Mouse (Mus musculus) myocyte (in vitro differentiated cells): ENCODE results near the gene Ogt. TPM values are rescaled to one million over a fixed set of nuclear protein-coding genes. Genes with fewer than 3 reads are reported as not detected.

Source experiments
- H3K27me3 ChIP-seq: one replicate; pipeline ENCODE4 v1.6.1; 2011; ENCODE audit not compliant: control insufficient read depth, insufficient read depth, insufficient read length
- H3K36me3 ChIP-seq: one replicate; pipeline ENCODE4 v1.6.1; 2011; ENCODE audit not compliant: control insufficient read depth, insufficient read depth
- H3K4me2 ChIP-seq: one replicate; pipeline ENCODE4 v1.6.1; 2011; ENCODE audit warnings: low read depth, control low read depth
- H3K4me3 ChIP-seq: one replicate; pipeline ENCODE4 v1.5.1; 2011; ENCODE audit warnings: mild to moderate bottlenecking, control low read depth, moderate library complexity
- H3K79me2 ChIP-seq: one replicate; pipeline ENCODE4 v1.6.1; 2011; ENCODE audit not compliant: control insufficient read depth, insufficient read depth
- H3ac ChIP-seq: one replicate; pipeline ENCODE4 v1.6.1; 2011; ENCODE audit not compliant: control insufficient read depth, insufficient read length
- CEBPB ChIP-seq: IDR thresholded peaks from 2 replicates; pipeline ENCODE4 v1.6.1; 2011; ENCODE audit warnings: mild to moderate bottlenecking, moderate library complexity; ENCODE audit not compliant: poor library complexity, insufficient read depth, severe bottlenecking
- E2F4 ChIP-seq: IDR thresholded peaks from one replicate; pipeline ENCODE4 v1.6.1; 2011; ENCODE audit warnings: mild to moderate bottlenecking, control low read depth, moderate library complexity; ENCODE audit not compliant: insufficient read depth
- MAX ChIP-seq: IDR thresholded peaks from one replicate; pipeline ENCODE4 v1.6.1; 2011; ENCODE audit warnings: low read depth, mild to moderate bottlenecking, control low read depth
- MYOD1 ChIP-seq, 3 experiments: IDR thresholded peaks; one replicate each; pipeline ENCODE4 v1.6.1; 2011; ENCODE audit warnings: control low read depth in 2 of 3, low read depth in 2 of 3, mild to moderate bottlenecking in 2 of 3, moderate library complexity in 1 of 3; ENCODE audit not compliant: insufficient read length in 2 of 3, control insufficient read depth in 1 of 3
- MYOG ChIP-seq, 3 experiments: IDR thresholded peaks; one replicate each; pipeline ENCODE4 v1.6.1; 2011; ENCODE audit warnings: control low read depth in 2 of 3, low read depth in 2 of 3, mild to moderate bottlenecking in 2 of 3; ENCODE audit not compliant: insufficient read length in 2 of 3, control insufficient read depth in 1 of 3, insufficient read depth in 1 of 3
- POLR2A ChIP-seq: IDR thresholded peaks from one replicate; pipeline ENCODE4 v1.6.1; 2011; ENCODE audit warnings: low read depth, mild to moderate bottlenecking, control low read depth, moderate library complexity; ENCODE audit not compliant: insufficient read length
- POLR2AphosphoS2 ChIP-seq: IDR thresholded peaks from one replicate; pipeline ENCODE4 v1.6.1; 2011; ENCODE audit warnings: low read depth, control low read depth; ENCODE audit not compliant: insufficient read length
- REST ChIP-seq: IDR thresholded peaks from one replicate; pipeline ENCODE4 v1.6.1; 2011; ENCODE audit warnings: mild to moderate bottlenecking, control low read depth, moderate library complexity; ENCODE audit not compliant: insufficient read depth, insufficient read length
- SRF ChIP-seq: IDR thresholded peaks from one replicate; pipeline ENCODE4 v1.6.1; 2011; ENCODE audit warnings: low read depth; ENCODE audit not compliant: control insufficient read depth, insufficient read length
- TCF12 ChIP-seq: IDR thresholded peaks from one replicate; pipeline ENCODE4 v1.6.1; 2011; ENCODE audit warnings: mild to moderate bottlenecking, control low read depth; ENCODE audit not compliant: poor library complexity, insufficient read depth, severe bottlenecking
- TCF3 ChIP-seq: IDR thresholded peaks from one replicate; pipeline ENCODE4 v1.6.1; 2011; ENCODE audit warnings: low read depth, control low read depth; ENCODE audit not compliant: insufficient read length
- USF1 ChIP-seq: IDR thresholded peaks from one replicate; pipeline ENCODE4 v1.6.1; 2011; ENCODE audit warnings: low read depth, mild to moderate bottlenecking, control low read depth, moderate library complexity
- polyA plus RNA-seq: library from polyadenylated mRNA; unstranded; fragments of >200 nt; fragmentation: generic; extraction: Trizol; gene quantifications from one replicate; pipeline ENCODE4 v1.2.1, GENCODE M21; 2012; ENCODE audit warnings: missing spikeins

The Ogt gene
- polyA plus RNA-seq, 1 experiment = 33.5 TPM

DNA sequence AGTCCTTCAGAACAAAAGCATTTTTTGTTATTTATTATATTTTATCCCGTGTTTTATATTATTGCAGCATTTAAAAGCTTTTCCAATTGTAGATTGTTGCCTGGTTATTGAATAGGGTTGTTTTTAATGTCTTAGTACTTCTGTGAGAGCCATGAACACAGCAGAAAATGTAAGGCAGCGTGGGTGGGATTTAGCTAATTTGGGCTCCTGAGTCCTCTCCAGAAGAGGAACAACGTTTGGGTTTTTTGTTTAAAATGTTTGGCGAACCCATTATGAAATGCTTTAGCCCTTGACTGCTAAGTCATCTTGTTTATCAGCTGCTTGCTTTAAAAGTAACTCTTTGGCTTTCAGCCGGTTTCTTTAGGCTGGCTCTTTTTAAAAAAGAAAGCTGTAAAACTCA, 2.2 kb downstream of the Ogt start:
- H3K79me2 ChIP-seq = peaks cover 70% of the 10 kb centered on the region
- peak overlapping the region; percentile 78 for H3K4me2 ChIP-seq
- no peak overlapping the region for H3ac ChIP-seq
- H3K27me3 ChIP-seq = no peaks in the 10 kb centered on the region
- peak overlapping the region; percentile 78 for H3K4me3 ChIP-seq
- peaks cover 7% of the 10 kb centered on the region for H3K36me3 ChIP-seq
- TF ChIP-seq MYOG (IDR thresholded peaks at IDR 0.05; ENCODE audit: control insufficient read depth in 1 of 3, insufficient read depth in 1 of 3, insufficient read length in 2 of 3, low read depth in 2 of 3) = no peak
- no peak for TF ChIP-seq POLR2A
- no peak for TF ChIP-seq MYOD1 (IDR thresholded peaks at IDR 0.05; ENCODE audit: control insufficient read depth in 1 of 3, insufficient read length in 2 of 3, low read depth in 2 of 3)
- no peak for TF ChIP-seq POLR2AphosphoS2
- no peak for TF ChIP-seq USF1
- no peak for TF ChIP-seq SRF
- no peak for TF ChIP-seq TCF3
- no peak for TF ChIP-seq REST
- TF ChIP-seq TCF12 = no peak
- no peak for TF ChIP-seq CEBPB
- no peak for TF ChIP-seq E2F4
- TF ChIP-seq MAX = no peak

DNA sequence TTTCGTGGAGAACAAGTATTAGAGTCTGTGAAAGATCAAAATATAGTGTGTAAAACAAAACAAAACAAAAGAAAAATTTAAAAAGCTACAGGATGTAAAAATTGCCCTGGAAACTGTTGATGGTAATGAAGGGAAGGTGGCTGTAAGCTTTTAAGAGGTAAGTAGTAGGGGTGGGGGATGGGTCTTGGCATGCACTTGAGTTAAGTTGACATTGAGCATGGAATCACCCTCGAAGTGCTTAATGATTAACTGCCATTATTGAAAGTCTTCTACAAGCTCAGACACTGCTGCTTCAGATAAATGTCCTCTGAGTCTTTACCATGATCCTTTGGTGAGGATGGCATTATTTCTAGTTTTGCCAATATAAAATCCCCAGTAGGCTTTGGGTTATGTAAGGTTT, 5.4 kb downstream of the Ogt start:
- Histone ChIP-seq H3K4me3 (no peak overlapping the region), H3K36me3 (peaks cover 7% of the 10 kb centered on the region), H3ac (no peak overlapping the region), H3K4me2 (no peak overlapping the region), H3K79me2 (peaks cover 97% of the 10 kb centered on the region), H3K27me3 (no peaks in the 10 kb centered on the region)
- TF ChIP-seq REST = no peak
- no peak for TF ChIP-seq CEBPB
- no peak for TF ChIP-seq E2F4
- no peak for TF ChIP-seq POLR2AphosphoS2
- no peak for TF ChIP-seq SRF
- TF ChIP-seq TCF12 = no peak
- no peak for TF ChIP-seq MYOD1 (IDR thresholded peaks at IDR 0.05; ENCODE audit: control insufficient read depth in 1 of 3, insufficient read length in 2 of 3, low read depth in 2 of 3)

DNA sequence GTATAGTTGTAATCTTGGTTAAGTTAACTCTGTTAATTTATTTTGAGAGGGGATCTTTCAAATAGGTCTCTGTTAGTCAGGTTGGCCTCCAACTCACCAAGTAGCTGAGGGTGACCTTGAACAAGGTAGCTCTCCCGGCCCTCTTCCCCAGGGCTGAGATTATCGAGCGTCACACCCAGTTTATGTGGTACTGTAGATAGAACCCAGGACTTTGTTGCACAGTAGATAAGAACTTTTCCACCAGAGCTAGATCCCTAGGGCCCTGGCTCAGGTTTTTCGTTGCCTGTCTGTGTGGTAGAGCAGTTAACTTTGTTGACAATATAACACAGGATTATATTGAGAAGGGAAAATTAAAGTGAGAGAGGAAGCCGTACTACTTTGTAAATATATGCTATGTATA, 6.8 kb downstream of the Ogt start:
- Histone ChIP-seq H3K4me2 (no peak overlapping the region), H3K27me3 (no peaks in the 10 kb centered on the region), H3K36me3 (peaks cover 12% of the 10 kb centered on the region), H3K4me3 (no peak overlapping the region), H3ac (no peak overlapping the region), H3K79me2 (peaks cover 96% of the 10 kb centered on the region)
- TF ChIP-seq E2F4 = no peak
- TF ChIP-seq TCF3 = no peak
- no peak for TF ChIP-seq CEBPB
- no peak for TF ChIP-seq TCF12
- no peak for TF ChIP-seq POLR2AphosphoS2
- TF ChIP-seq SRF = no peak
- TF ChIP-seq MAX = no peak
- TF ChIP-seq POLR2A = no peak
- TF ChIP-seq USF1 = no peak
- no peak for TF ChIP-seq REST
- TF ChIP-seq MYOD1 (IDR thresholded peaks at IDR 0.05; ENCODE audit: control insufficient read depth in 1 of 3, insufficient read length in 2 of 3, low read depth in 2 of 3) = no peak
- TF ChIP-seq MYOG (IDR thresholded peaks at IDR 0.05; ENCODE audit: control insufficient read depth in 1 of 3, insufficient read depth in 1 of 3, insufficient read length in 2 of 3, low read depth in 2 of 3) = no peak

DNA sequence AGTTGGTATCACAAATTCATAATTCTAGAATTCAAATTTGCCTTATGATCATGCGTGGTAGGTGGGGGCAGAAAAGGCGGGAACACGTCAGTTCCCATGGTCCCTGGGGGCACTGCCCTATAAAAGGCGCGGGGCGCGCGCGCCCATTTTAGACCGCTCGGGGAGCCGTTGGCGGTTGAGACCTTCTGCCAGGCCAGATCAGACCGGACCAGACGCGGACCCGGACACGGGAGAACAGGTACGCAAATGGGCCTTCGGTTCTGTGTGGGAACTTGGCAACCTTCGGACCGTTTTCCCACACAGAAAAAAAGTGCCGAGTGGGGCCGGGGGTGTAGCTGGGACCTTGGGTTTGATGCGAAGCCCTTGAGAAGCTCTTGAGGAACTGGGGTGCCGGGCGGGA, 55.8 kb downstream of the Ogt start:
- H3K79me2 ChIP-seq = no peaks in the 10 kb centered on the region

DNA sequence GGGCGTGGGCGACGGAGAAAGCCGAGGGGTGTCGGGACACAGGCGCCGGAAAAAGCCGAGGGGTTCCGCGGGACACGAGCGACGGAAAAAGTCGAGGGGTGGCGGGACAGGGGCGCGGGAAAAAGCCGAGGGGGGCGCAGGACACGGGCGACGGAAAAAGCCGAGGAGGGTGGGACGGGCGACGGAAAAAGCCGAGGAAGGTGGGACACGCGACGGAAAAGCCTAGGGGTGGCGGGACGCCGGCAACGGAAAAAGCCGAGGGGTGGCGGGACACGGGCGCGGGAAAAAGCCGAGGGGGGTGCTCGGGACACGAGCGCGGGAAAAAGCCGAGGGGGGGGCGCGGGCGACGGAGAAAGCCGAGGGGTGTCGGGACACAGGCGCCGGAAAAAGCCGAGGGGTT, 57.7 kb downstream of the Ogt start:
- H3K4me2 ChIP-seq = no peak overlapping the region
- no peaks in the 10 kb centered on the region for H3K36me3 ChIP-seq
- H3K27me3 ChIP-seq = no peaks in the 10 kb centered on the region
- no peak overlapping the region for H3K4me3 ChIP-seq
- TF ChIP-seq TCF12 (no peak), SRF (no peak), REST (no peak), MAX (no peak), USF1 (no peak), MYOG (IDR thresholded peaks at IDR 0.05; ENCODE audit: control insufficient read depth in 1 of 3, insufficient read depth in 1 of 3, insufficient read length in 2 of 3, low read depth in 2 of 3) (no peak), MYOD1 (IDR thresholded peaks at IDR 0.05; ENCODE audit: control insufficient read depth in 1 of 3, insufficient read length in 2 of 3, low read depth in 2 of 3) (no peak), TCF3 (no peak), CEBPB (no peak), E2F4 (no peak), POLR2A (no peak), POLR2AphosphoS2 (no peak)
- H3ac ChIP-seq = no peak overlapping the region
- no peaks in the 10 kb centered on the region for H3K79me2 ChIP-seq

More for the DNA sequence above, 55.8 kb downstream of the Ogt start:
- Histone ChIP-seq H3K27me3 (no peaks in the 10 kb centered on the region), H3K4me2 (no peak overlapping the region), H3K4me3 (no peak overlapping the region), H3K36me3 (no peaks in the 10 kb centered on the region), H3ac (no peak overlapping the region)
- TF ChIP-seq TCF12 (no peak), CEBPB (no peak), USF1 (no peak), POLR2AphosphoS2 (no peak), POLR2A (no peak), MYOD1 (IDR thresholded peaks at IDR 0.05; ENCODE audit: control insufficient read depth in 1 of 3, insufficient read length in 2 of 3, low read depth in 2 of 3) (no peak), MYOG (IDR thresholded peaks at IDR 0.05; ENCODE audit: control insufficient read depth in 1 of 3, insufficient read depth in 1 of 3, insufficient read length in 2 of 3, low read depth in 2 of 3) (no peak), SRF (no peak)
